Mouse (Mus musculus) limb, embryonic 15.5 days (tissue): ENCODE results near the gene Fnip2. TPM values are rescaled to one million over a fixed set of nuclear protein-coding genes. Genes with fewer than 3 reads are reported as not detected.

Source experiments
- ATAC-seq: fragments of 200-750 bp; cut with Nextera tagmentation; 2 replicates; pipeline ENCODE4 v1.8.0; 2017; ENCODE audit warnings: low read depth, moderate TSS enrichment; ENCODE audit not compliant: insufficient number of reproducible peaks, low FRiP score, low TSS enrichment
- H3K27ac ChIP-seq: fragments of 300-500 bp; sonication (generic); 2 replicates; pipeline ENCODE4 v1.5.1; 2015; ENCODE audit warnings: moderate library complexity, mild to moderate bottlenecking, inconsistent platforms
- H3K27me3 ChIP-seq: fragments of 300-500 bp; sonication (generic); 2 replicates; pipeline ENCODE4 v1.6.1; 2015; ENCODE audit warnings: inconsistent platforms
- H3K36me3 ChIP-seq: fragments of 300-500 bp; sonication (generic); 2 replicates; pipeline ENCODE4 v1.6.1; 2015; ENCODE audit warnings: inconsistent platforms
- H3K4me1 ChIP-seq: fragments of 300-500 bp; sonication (generic); 2 replicates; pipeline ENCODE4 v1.6.1; 2015; ENCODE audit warnings: inconsistent platforms
- H3K4me2 ChIP-seq: fragments of 300-500 bp; sonication (generic); 2 replicates; pipeline ENCODE4 v1.6.1; 2015; ENCODE audit warnings: mild to moderate bottlenecking, inconsistent platforms
- H3K4me3 ChIP-seq: fragments of 300-500 bp; sonication (generic); 2 replicates; pipeline ENCODE4 v1.5.1; 2015; ENCODE audit warnings: mild to moderate bottlenecking, inconsistent platforms
- H3K9ac ChIP-seq: fragments of 300-500 bp; sonication (generic); 2 replicates; pipeline ENCODE4 v1.6.1; 2015; ENCODE audit warnings: inconsistent platforms
- H3K9me3 ChIP-seq: fragments of 300-500 bp; sonication (generic); 2 replicates; pipeline ENCODE4 v1.6.1; 2016; ENCODE audit warnings: inconsistent platforms
- WGBS: fragments of 180-500 bp; shearing (Covaris S2); methylation state at CpG from one replicate; pipeline ENCODE4 v1.1.7; 2015; 5-methylcytosine and 5-hydroxymethylcytosine counted together
- polyA plus RNA-seq: library from polyadenylated mRNA; unstranded; fragments of >200 nt; fragmentation: Nextera tagmentation; extraction: Ambion mirVana; gene quantifications from 2 replicates; pipeline ENCODE4 v1.2.1, GENCODE M21; 2015

Gene Fnip2
- polyA plus RNA-seq, 1 experiment from 2014 or later = 3.5 TPM

GRCm38 (mm10) chr3:79539124-79539523, 28.5 kb downstream of the Fnip2 start:
- H3K9ac ChIP-seq = no peak overlapping the region
- 71% methylated on average over 3 of the region's 3 CpGs for WGBS
- no peaks in the 10 kb centered on the region for H3K9me3 ChIP-seq
- H3K4me2 ChIP-seq = no peak overlapping the region
- no peaks in the 10 kb centered on the region for H3K36me3 ChIP-seq
- H3K4me3 ChIP-seq = no peak overlapping the region
- ATAC-seq = no peak
- no peaks in the 10 kb centered on the region for H3K27me3 ChIP-seq
- H3K4me1 ChIP-seq = no peaks in the 10 kb centered on the region
- H3K27ac ChIP-seq = no peak overlapping the region

DNA sequence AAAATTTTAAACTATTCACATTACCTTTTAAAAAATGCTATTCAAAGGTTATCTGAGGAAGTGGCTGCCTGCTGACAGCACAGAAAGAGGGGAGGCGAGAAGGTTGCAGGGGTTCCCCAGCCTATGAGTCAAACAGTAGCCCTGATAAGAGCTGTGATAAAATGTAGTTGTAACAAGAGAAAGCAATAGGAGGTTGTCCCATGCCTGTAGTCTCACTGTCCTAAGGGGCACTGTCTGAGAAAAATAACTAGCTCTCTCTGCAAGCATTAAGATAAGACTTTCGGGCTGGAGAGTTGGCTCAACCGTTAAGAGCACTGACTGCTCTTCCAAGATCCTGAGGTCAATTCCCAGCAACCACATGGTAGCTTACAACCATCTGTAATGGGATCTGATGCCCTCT, 29.3 kb downstream of the Fnip2 start:
- no peaks in the 10 kb centered on the region for H3K9me3 ChIP-seq
- 92% methylated on average over 3 of the region's 3 CpGs for WGBS
- H3K36me3 ChIP-seq = no peaks in the 10 kb centered on the region

DNA sequence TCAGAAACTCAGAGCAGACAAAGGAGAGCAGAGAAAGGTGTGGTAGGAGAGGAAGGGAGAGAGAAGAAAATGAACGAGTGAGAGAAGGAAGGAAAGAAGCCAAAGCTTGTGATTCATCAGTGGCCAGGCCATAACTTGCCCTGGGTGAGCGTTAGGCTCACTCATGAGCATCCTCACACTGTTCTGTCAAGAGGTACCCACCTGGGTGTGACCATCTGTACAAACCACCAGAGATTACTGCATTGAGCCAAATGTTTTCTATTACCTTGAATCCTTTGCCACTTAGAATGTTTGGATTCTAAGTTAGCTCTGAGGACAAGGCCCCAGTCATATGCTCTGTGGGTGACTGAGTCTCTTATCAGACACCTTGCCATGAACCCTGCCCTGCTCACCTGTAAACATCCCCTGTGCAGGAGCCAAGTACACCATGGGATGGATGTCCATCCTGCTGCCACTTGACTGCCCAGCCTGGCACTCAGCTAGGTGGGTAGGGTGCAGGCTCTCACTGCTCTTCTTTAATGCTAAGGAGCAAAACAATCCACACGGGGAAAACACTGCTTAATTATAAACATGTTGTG, 29.9 kb downstream of the Fnip2 start:
- Histone ChIP-seq H3K27me3 (no peaks in the 10 kb centered on the region), H3K9me3 (no peaks in the 10 kb centered on the region), H3K36me3 (no peaks in the 10 kb centered on the region), H3K4me2 (no peak overlapping the region), H3K4me3 (no peak overlapping the region), H3K4me1 (no peaks in the 10 kb centered on the region), H3K9ac (no peak overlapping the region), H3K27ac (no peak overlapping the region)
- no peak for ATAC-seq
- WGBS = 72% methylated on average over 3 of the region's 3 CpGs

More for the DNA sequence above, 29.3 kb downstream of the Fnip2 start:
- Histone ChIP-seq H3K27me3 (no peaks in the 10 kb centered on the region), H3K9ac (no peak overlapping the region), H3K4me2 (no peak overlapping the region), H3K4me1 (no peaks in the 10 kb centered on the region), H3K27ac (no peak overlapping the region), H3K4me3 (no peak overlapping the region)
- ATAC-seq = no peak

DNA sequence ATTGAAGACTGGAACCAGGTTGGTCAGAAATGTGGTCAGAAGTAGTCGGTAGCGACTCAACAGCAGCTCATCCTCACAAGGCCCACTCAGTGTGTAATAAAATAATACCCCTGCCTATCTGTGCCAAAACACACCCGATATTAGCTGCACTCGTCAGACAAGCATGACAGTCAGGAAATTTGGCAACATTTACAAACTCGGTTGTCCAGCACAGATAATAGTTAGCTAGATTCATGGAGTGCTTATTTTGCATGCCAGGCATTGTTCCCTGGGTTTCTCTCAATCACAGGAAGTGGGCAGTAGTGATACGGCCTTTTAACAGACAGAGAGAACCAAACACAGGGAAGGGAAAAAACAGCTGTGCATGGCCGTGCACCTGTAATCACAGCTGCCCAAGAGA, 30.6 kb downstream of the Fnip2 start:
- Histone ChIP-seq H3K27ac (no peak overlapping the region), H3K9me3 (no peaks in the 10 kb centered on the region), H3K9ac (no peak overlapping the region), H3K4me2 (no peak overlapping the region), H3K4me3 (no peak overlapping the region), H3K27me3 (no peaks in the 10 kb centered on the region), H3K4me1 (no peaks in the 10 kb centered on the region), H3K36me3 (no peaks in the 10 kb centered on the region)
- no peak for ATAC-seq
- WGBS = 78% methylated on average over 7 of the region's 7 CpGs

DNA sequence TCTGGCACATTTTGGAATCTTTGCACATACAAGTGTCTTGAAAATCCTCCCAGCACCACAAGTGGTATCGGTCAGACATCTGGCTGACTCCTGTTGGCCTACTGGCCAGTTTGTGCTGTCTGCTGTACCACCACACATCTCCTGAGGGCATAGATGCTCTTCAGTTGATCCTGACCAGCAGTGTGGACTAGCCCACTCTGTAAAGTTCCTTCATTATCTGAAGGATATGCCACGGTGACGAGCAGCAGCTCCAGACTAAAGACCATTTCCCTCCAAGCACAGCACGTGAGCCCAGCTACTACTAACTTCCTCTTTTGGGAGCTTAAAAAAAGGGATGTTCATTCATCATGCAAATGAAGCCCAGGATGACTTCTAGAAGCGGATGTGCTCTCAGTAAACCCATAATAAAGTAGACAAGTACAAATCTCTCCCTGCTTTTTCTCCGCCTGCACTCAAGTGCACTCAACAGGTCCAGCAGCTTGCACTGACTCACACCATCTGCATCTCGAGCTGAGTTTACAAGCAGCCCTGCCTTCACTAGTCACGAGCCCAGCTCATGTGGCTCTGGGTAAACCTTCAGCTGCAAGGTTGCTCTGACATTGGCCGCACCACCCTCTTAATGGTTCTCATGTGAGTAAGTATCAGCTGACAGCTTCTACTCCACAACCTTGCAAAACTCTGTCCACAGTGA, 35.9 kb downstream of the Fnip2 start:
- H3K4me1 ChIP-seq = peaks cover 13% of the 10 kb centered on the region; the same call in 1 of the 2 replicates
- no peaks in the 10 kb centered on the region for H3K27me3 ChIP-seq
- 0 out of 2 replicates have a peak overlapping the region, but pooled peaks have one; percentile 24 for H3K27ac ChIP-seq
- H3K4me3 ChIP-seq = no peak overlapping the region
- WGBS = 38% methylated on average over 9 of the region's 9 CpGs
- H3K4me2 ChIP-seq = no peak overlapping the region
- H3K9me3 ChIP-seq = no peaks in the 10 kb centered on the region
- H3K9ac ChIP-seq = no peak overlapping the region
- H3K36me3 ChIP-seq = no peaks in the 10 kb centered on the region
- ATAC-seq = no peak

DNA sequence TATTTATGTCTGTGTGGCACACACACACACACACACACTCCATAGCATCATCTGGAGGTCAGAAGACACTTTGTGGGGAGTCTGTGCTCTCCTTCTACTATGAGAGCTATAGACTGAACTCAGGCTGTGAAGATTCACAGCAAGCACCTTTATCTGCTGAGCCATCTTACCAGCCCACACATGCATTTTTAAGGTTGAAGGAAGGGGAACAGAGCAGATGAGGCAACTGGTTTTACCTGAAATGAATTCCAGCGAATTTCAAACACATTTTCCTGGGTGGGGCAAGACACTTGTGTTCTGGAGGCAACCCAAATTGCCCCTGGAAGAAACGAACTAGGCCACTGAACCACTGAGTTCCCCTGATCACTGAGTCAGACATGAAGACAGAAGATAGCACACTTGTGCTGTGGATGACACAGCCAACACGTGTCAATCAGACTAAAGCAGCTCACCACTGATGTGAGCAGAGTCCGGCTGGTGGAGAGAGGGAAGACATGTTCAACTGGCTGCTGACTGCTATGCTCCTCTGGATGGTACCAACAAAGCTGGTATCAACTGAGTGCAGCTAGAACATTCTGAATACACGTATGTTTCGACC, 38.0 kb downstream of the Fnip2 start:
- no peaks in the 10 kb centered on the region for H3K9me3 ChIP-seq
- no peaks in the 10 kb centered on the region for H3K27me3 ChIP-seq
- H3K36me3 ChIP-seq = no peaks in the 10 kb centered on the region
- no peak for ATAC-seq
- WGBS = 70% methylated on average over 6 of the region's 6 CpGs
- H3K4me1 ChIP-seq = peaks cover 16% of the 10 kb centered on the region; the same call in 1 of the 2 replicates
- H3K27ac ChIP-seq = 0 out of 2 replicates have a peak overlapping the region, but pooled peaks have one; percentile 27
- no peak overlapping the region for H3K4me3 ChIP-seq
- no peak overlapping the region for H3K4me2 ChIP-seq
- no peak overlapping the region for H3K9ac ChIP-seq

DNA sequence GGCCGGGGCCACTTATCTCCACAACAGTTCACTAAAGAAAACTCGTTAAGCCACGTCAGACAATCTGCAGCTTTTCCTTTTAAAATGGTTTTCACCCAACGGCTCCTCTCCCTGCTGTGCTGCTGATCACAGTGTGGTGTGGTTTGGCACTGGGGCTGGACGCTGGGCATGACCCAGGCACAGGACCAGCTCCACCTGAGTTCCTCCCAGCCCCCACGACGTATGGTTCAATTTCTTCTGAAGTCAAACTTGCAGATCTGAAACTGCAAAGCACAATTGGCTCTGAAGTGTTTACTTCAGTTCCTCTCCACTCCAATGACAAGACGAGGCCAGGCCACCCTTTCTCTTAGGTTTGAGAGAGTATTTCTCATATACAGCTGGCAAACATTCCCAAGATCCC, 39.1 kb downstream of the Fnip2 start:
- Histone ChIP-seq H3K4me3 (no peak overlapping the region), H3K9ac (no peak overlapping the region), H3K4me2 (no peak overlapping the region), H3K27ac (peak overlapping the region; percentile 38; the same call in 1 of the 2 replicates), H3K9me3 (no peaks in the 10 kb centered on the region), H3K27me3 (no peaks in the 10 kb centered on the region), H3K4me1 (peaks cover 16% of the 10 kb centered on the region; the same call in 1 of the 2 replicates), H3K36me3 (no peaks in the 10 kb centered on the region)
- 47% methylated on average over 8 of the region's 8 CpGs for WGBS
- ATAC-seq = no peak

DNA sequence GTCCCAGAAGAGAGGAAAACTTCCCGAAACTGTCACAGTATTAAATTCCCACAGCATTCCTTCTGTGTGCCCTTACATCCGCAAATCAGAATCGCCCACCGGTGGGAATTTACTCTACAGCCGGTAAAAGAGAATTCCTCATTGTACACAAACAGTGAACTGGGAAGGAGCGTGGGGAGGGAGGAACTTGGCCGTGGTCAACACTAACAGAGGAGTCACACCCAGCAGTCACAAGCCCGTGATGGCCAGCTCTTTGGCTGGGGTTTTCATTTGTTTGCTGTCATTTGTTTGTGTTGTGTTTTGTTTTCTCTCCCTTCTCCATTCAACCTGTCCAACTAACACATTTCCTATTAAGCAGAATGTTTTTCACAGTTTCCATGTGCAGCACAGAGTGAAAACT, 39.7 kb downstream of the Fnip2 start:
- H3K4me1 ChIP-seq = peaks cover 16% of the 10 kb centered on the region; the same call in 1 of the 2 replicates
- H3K4me3 ChIP-seq = no peak overlapping the region
- no peaks in the 10 kb centered on the region for H3K9me3 ChIP-seq
- no peak overlapping the region for H3K4me2 ChIP-seq
- no peak overlapping the region for H3K9ac ChIP-seq
- H3K36me3 ChIP-seq = no peaks in the 10 kb centered on the region
- no peak for ATAC-seq
- WGBS = 63% methylated on average over 8 of the region's 8 CpGs
- H3K27me3 ChIP-seq = no peaks in the 10 kb centered on the region
- H3K27ac ChIP-seq = peak overlapping the region; percentile 38

DNA sequence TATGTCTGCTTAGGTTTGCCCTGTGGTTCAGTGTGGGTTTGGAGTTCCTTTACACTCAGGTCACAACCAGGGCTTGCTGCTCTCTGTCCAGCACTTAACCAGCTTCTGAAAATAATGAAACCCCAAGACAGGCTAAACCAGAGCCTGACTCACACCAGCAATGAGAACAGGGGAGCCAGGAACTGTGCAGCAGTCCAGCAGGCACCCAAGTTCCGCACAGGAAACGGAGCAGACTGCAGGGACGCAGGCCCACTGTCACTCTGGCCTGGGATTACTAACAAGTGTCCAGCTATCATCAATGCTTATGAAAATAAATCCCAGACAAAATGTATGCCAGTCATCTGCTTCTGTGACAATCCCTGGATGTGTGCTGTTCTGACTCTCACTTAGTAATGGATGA, 40.1 kb downstream of the Fnip2 start:
- no peak for ATAC-seq
- Histone ChIP-seq H3K9ac (no peak overlapping the region), H3K27ac (peak overlapping the region; percentile 11; the same call in 1 of the 2 replicates), H3K4me3 (no peak overlapping the region), H3K27me3 (no peaks in the 10 kb centered on the region), H3K4me2 (no peak overlapping the region), H3K36me3 (no peaks in the 10 kb centered on the region), H3K4me1 (peaks cover 16% of the 10 kb centered on the region; the same call in 1 of the 2 replicates), H3K9me3 (no peaks in the 10 kb centered on the region)
- 85% methylated on average over 3 of the region's 3 CpGs for WGBS

GRCm38 (mm10) chr3:79523349-79523748, 44.2 kb downstream of the Fnip2 start:
- Histone ChIP-seq H3K4me2 (no peak overlapping the region), H3K4me3 (no peak overlapping the region), H3K27me3 (no peaks in the 10 kb centered on the region), H3K9me3 (no peaks in the 10 kb centered on the region), H3K27ac (no peak overlapping the region), H3K9ac (no peak overlapping the region), H3K4me1 (peaks cover 15% of the 10 kb centered on the region), H3K36me3 (no peaks in the 10 kb centered on the region)
- no peak for ATAC-seq
- WGBS = 79% methylated on average over 4 of the region's 4 CpGs

DNA sequence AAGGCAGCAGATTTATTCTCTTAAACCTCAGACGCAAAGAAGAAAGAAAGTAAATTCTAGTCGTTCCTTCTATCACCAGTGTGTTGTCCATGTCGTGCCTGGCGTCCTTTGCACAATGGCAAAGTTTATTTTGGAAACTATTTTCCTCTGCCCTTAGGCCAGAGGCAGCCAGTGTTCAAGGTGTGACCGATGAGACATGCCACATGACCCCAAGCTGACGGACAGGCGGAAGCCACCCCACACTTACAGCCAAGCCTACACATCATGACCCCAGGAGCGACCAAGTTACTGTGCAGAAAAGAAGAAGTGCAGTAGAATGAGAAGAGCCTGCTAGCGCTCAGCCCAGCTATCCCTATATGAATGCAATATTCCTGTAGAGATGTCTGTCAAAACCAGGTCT, 47.7 kb downstream of the Fnip2 start:
- no peak overlapping the region for H3K4me2 ChIP-seq
- no peak for ATAC-seq
- no peaks in the 10 kb centered on the region for H3K9me3 ChIP-seq
- whole genome bisulfite sequencing = 63% methylated on average over 9 of the region's 9 CpGs
- peaks cover 13% of the 10 kb centered on the region for H3K4me1 ChIP-seq
- no peak overlapping the region for H3K27ac ChIP-seq
- no peak overlapping the region for H3K4me3 ChIP-seq
- H3K36me3 ChIP-seq = no peaks in the 10 kb centered on the region
- H3K27me3 ChIP-seq = no peaks in the 10 kb centered on the region
- H3K9ac ChIP-seq = no peak overlapping the region

GRCm38 (mm10) chr3:79518761-79519527, 48.7 kb downstream of the Fnip2 start:
- ATAC-seq = no peak

More at GRCm38 (mm10) chr3:79518761-79519527, 48.7 kb downstream of the Fnip2 start:
- no peak overlapping the region for H3K4me2 ChIP-seq
- H3K9me3 ChIP-seq = no peaks in the 10 kb centered on the region
- no peaks in the 10 kb centered on the region for H3K36me3 ChIP-seq
- WGBS = 37% methylated on average over 13 of the region's 13 CpGs
- H3K27me3 ChIP-seq = no peaks in the 10 kb centered on the region
- peaks cover 13% of the 10 kb centered on the region for H3K4me1 ChIP-seq
- no peak overlapping the region for H3K27ac ChIP-seq
- no peak overlapping the region for H3K9ac ChIP-seq
- H3K4me3 ChIP-seq = no peak overlapping the region
